Mouse (Mus musculus) lung, embryonic 16.5 days (tissue): ENCODE data around the gene Mthfd1. TPM values are rescaled to one million over a fixed set of nuclear protein-coding genes. Genes with fewer than 3 reads are reported as not detected.

Experiments used
- ATAC-seq: fragments of 200-750 bp; cut with Nextera tagmentation; 2 replicates; pipeline ENCODE4 v1.8.0; 2017; ENCODE audit warnings: low read depth, mild to moderate bottlenecking, moderate library complexity
- H3K27ac ChIP-seq: fragments of 300-500 bp; sonication (generic); 2 replicates; pipeline ENCODE4 v1.5.1; 2014; ENCODE audit warnings: mild to moderate bottlenecking, control low read depth, low read length
- H3K27me3 ChIP-seq: fragments of 300-500 bp; sonication (generic); 2 replicates; pipeline ENCODE4 v1.6.1; 2014; ENCODE audit warnings: low read depth, low read length, mixed read lengths; ENCODE audit not compliant: control insufficient read depth, insufficient read depth
- H3K36me3 ChIP-seq: fragments of 300-500 bp; sonication (generic); 2 replicates; pipeline ENCODE4 v1.6.1; 2014; ENCODE audit warnings: low read length; ENCODE audit not compliant: control insufficient read depth, insufficient read depth
- H3K4me1 ChIP-seq: fragments of 300-500 bp; sonication (generic); replicated peaks from 2 replicates; pipeline ENCODE4 v1.6.1; 2014; ENCODE audit warnings: low read length, mixed read lengths; ENCODE audit not compliant: control insufficient read depth, insufficient read depth
- H3K4me2 ChIP-seq: fragments of 300-500 bp; sonication (generic); 2 replicates; pipeline ENCODE4 v1.6.1; 2014; ENCODE audit warnings: low read depth, low read length, control low read depth
- H3K4me3 ChIP-seq: fragments of 300-500 bp; sonication (generic); 2 replicates; pipeline ENCODE4 v1.5.1; 2014; ENCODE audit warnings: mild to moderate bottlenecking, low read length, control low read depth
- H3K9ac ChIP-seq: fragments of 300-500 bp; sonication (generic); 2 replicates; pipeline ENCODE4 v1.6.1; 2014; ENCODE audit warnings: low read length, control low read depth
- H3K9me3 ChIP-seq: fragments of 300-500 bp; sonication (generic); 2 replicates; pipeline ENCODE4 v1.6.1; 2016; ENCODE audit warnings: low read length; ENCODE audit not compliant: control insufficient read depth
- WGBS: fragments of 180-500 bp; shearing (Covaris S2); extraction: QIAGEN DNeasy Blood & Tissue Kit; methylation state at CpG from one replicate; pipeline ENCODE4 v1.1.7; 2014; 5-methylcytosine and 5-hydroxymethylcytosine counted together
- polyA plus RNA-seq: library from polyadenylated mRNA; unstranded; fragments of >200 nt; fragmentation: Nextera tagmentation; extraction: Ambion mirVana; gene quantifications from 2 replicates; pipeline ENCODE4 v1.2.1, GENCODE M21; 2015

The Mthfd1 gene
- polyA plus RNA-seq, 1 experiment from 2014 or later: 93.2 TPM

DNA sequence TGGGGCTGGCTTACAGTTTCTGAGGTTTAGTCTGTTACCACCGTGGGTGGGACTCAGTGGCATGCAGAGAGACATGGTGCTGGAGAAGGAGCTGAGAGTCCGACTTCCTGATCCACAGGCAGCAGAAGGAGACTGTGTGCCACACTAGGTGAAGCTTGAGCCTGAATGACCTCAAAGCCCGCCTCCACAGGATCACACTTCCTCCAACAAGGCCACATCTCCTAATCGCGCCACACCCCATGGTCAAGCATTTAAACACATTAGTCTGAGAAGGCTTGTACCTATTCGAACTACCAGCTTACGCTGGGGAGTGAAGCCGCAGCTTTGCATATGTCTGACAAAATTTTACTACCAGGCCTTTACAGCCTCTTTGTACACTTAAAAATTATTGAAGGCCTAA lies 50.0 kb downstream of the Mthfd1 start:
- Histone ChIP-seq H3K4me2 (no peak overlapping the region), H3K9ac (no peak overlapping the region), H3K27me3 (no peaks in the 10 kb centered on the region), H3K27ac (0 out of 2 replicates have a peak overlapping the region, but pooled peaks have one; percentile 3), H3K36me3 (peaks cover 7% of the 10 kb centered on the region), H3K9me3 (no peaks in the 10 kb centered on the region), H3K4me1 (peaks cover 20% of the 10 kb centered on the region), H3K4me3 (no peak overlapping the region)
- 86% methylated on average over 8 of the region's 8 CpGs for WGBS
- no peak for ATAC-seq

DNA sequence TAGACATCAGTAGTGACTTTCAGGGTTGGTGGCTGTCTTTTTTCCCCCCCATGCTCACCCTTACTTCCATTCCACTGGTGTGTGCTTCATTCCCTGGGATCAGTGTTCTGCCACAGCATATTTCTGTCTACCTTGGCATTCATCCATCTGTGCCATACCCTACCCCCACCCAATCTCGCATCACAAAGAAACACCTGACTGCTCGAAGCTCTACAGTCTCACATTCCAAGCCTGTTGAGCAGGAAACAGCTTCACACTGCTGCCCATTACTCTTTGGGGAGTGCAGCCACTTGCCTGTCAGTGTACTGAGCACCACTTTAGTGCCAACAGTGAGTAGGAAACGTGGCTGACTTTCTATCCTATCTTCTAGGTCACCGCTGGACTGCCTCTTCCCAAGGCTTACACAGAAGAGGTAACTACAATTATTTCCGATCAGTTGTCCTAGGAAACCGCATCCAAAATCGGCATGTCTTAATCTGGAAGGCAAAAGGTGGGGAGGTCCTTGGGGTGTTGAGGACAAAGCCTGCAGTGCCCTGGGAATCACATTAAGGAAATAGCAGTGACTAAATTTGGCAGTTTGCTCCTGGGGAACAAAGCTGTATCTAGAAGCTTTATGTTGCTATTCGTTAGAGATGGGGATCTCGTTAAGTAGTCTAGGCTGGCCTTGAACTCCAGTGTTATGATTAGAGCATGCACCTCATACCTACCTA lies 51.9 kb downstream of the Mthfd1 start:
- Histone ChIP-seq H3K4me2 (no peak overlapping the region), H3K9ac (peak overlapping the region; percentile 29; the same call in 1 of the 2 replicates), H3K4me3 (no peak overlapping the region), H3K27me3 (no peaks in the 10 kb centered on the region), H3K4me1 (peaks cover 25% of the 10 kb centered on the region), H3K9me3 (no peaks in the 10 kb centered on the region), H3K27ac (peak overlapping the region; percentile 86), H3K36me3 (peaks cover 4% of the 10 kb centered on the region; the same call in 1 of the 2 replicates)
- WGBS: 70% methylated on average over 9 of the region's 9 CpGs
- ATAC-seq: peak; percentile 84

DNA sequence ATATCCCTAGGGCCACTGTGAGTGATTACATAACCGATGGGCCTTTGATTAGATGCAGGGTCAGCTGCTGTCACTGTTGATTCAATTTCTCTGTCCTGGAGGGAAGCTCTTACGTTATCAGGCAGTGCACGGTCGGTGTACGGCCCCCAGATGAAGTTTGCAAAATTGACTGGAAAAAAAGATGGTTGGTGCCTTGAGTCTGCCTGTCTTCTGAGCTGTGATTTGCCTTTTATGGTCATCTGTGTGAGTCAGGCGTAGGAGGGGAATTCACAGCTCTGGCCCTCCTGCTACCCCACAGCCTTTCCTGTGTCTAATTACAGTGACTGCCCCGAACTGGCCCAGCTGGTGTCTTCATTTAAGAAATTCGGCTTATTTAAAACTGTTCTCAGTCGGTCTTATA lies 52.9 kb downstream of the Mthfd1 start:
- peak; percentile 59 for ATAC-seq
- no peak overlapping the region; the same call in 1 of the 2 replicates for H3K4me2 ChIP-seq
- H3K9me3 ChIP-seq: no peaks in the 10 kb centered on the region
- WGBS: 31% methylated on average over 9 of the region's 9 CpGs
- peaks cover 8% of the 10 kb centered on the region for H3K36me3 ChIP-seq
- peak overlapping the region; percentile 86 for H3K27ac ChIP-seq
- H3K9ac ChIP-seq: no peak overlapping the region
- no peaks in the 10 kb centered on the region for H3K27me3 ChIP-seq
- H3K4me1 ChIP-seq: peaks cover 25% of the 10 kb centered on the region
- no peak overlapping the region for H3K4me3 ChIP-seq

DNA sequence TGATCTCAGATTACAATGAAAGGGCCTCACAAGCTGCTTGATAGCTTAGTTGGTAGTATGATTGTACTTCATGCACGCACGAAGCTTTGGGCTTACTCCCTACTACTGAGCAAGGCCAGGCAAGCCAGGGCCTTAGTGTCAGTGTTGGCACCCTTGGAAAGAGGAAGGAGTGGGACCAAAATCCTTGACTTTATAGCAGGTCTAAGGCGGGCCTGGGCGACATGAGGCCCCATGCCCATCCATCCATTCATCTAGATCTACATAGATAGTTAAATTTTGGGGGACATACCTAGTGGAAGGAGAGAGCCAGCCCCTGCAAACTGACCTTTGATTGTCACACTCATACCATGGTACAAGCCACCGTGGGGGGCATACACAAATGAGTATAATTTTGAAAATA lies 53.3 kb downstream of the Mthfd1 start:
- H3K9me3 ChIP-seq: no peaks in the 10 kb centered on the region
- peaks cover 25% of the 10 kb centered on the region for H3K4me1 ChIP-seq
- WGBS: 85% methylated on average over 5 of the region's 5 CpGs
- H3K27me3 ChIP-seq: no peaks in the 10 kb centered on the region
- H3K4me3 ChIP-seq: no peak overlapping the region
- no peak overlapping the region for H3K9ac ChIP-seq
- no peak overlapping the region for H3K4me2 ChIP-seq
- peak overlapping the region; percentile 86 for H3K27ac ChIP-seq
- no peak for ATAC-seq
- H3K36me3 ChIP-seq: peaks cover 8% of the 10 kb centered on the region

DNA sequence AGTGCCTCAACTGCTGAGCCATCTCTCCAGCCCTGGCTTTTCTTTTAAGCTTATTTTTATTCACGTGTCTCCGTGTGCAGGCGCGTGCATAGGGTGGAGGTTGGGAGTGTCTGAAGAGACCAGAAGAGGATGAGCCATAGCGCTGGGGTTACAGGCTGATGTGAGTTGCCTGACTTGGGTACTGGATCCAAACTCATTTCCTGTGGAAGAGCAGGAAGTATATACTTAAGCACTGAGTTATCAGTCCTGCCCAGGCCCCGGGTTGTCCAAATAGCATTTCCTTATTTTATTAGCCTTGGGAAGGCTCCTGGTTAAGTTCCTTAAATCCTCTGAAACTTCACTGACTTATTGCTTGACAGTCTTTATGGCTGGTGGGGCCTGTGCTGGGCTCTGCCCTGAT lies 54.9 kb downstream of the Mthfd1 start:
- Histone ChIP-seq H3K27ac (no peak overlapping the region), H3K36me3 (peaks cover 10% of the 10 kb centered on the region), H3K27me3 (no peaks in the 10 kb centered on the region), H3K4me2 (no peak overlapping the region), H3K9ac (no peak overlapping the region), H3K9me3 (no peaks in the 10 kb centered on the region), H3K4me1 (peaks cover 25% of the 10 kb centered on the region), H3K4me3 (no peak overlapping the region)
- WGBS: 62% methylated on average over 6 of the region's 6 CpGs
- ATAC-seq: peak; percentile 32; the same call in 1 of the 2 replicates

DNA sequence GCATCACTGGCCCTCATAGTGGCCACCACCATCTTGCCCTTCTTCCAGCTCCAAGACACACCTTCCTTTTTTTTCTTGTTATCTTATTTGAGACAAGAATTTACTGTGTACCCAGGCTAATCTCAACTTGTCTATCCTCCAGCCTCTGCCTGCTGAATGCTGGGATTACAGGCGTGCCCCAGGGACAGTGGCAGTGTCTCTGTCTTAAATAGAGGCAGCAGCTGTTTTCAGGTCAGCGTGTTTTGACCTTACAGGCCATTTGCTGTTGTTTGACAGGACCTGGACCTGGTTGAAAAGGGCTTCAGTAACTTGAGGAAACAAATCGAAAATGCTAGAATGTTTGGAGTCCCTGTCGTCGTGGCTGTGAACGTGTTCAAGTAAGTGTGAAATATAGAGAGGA lies 55.5 kb downstream of the Mthfd1 start:
- Histone ChIP-seq H3K27ac (0 out of 2 replicates have a peak overlapping the region, but pooled peaks have one; percentile 15), H3K4me1 (peaks cover 25% of the 10 kb centered on the region), H3K4me2 (no peak overlapping the region), H3K4me3 (no peak overlapping the region), H3K27me3 (no peaks in the 10 kb centered on the region), H3K9ac (no peak overlapping the region), H3K9me3 (no peaks in the 10 kb centered on the region), H3K36me3 (peaks cover 13% of the 10 kb centered on the region)
- ATAC-seq: no peak
- WGBS: 61% methylated on average over 6 of the region's 6 CpGs

DNA sequence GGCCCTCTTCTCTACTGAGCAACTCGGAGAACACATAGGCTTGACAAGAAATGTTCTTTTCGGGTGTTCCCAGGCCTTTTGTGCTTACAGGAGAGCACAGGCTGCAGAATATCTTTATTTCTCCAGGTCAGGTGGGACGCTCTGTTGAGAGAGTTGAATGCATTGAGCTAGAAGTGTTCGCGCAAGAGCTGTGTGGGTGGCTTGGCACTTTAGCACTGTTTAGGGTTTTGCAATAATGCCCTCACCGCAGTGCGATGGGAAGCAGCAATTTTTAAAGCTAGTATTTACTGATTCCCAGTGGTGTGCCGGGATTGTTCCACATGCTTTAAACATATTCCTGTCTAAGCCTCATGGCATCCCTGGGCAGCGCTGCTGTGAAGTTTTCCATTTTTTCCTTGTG lies 56.1 kb downstream of the Mthfd1 start:
- H3K27me3 ChIP-seq: no peaks in the 10 kb centered on the region
- H3K4me1 ChIP-seq: peaks cover 25% of the 10 kb centered on the region
- H3K4me2 ChIP-seq: no peak overlapping the region
- peaks cover 17% of the 10 kb centered on the region for H3K36me3 ChIP-seq
- H3K9ac ChIP-seq: no peak overlapping the region
- H3K4me3 ChIP-seq: no peak overlapping the region
- no peak overlapping the region for H3K27ac ChIP-seq
- ATAC-seq: no peak
- WGBS: 76% methylated on average over 9 of the region's 9 CpGs
- H3K9me3 ChIP-seq: no peaks in the 10 kb centered on the region

DNA sequence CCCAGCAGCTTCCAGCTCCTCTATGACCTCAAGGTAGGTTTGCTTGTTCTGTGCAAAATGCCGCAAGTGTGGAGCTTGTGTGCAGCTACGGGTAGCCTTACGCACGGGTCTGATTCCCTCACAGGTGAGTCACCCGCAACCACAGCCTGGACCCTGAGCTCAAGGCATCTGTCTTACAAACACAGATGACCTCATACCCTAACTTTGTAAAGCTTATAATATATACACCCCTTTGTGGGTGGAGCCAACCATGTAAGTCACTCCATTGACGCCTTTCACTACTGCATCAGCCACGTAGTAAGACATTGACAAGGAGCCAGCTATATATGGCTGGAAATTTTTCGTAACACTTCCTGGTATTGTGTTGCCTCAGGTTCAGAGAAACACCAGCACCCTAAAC lies 56.9 kb downstream of the Mthfd1 start:
- ATAC-seq: peak; percentile 13; the same call in 1 of the 2 replicates
- 70% methylated on average over 8 of the region's 8 CpGs for WGBS
- Histone ChIP-seq H3K4me1 (peaks cover 18% of the 10 kb centered on the region), H3K4me2 (no peak overlapping the region), H3K4me3 (no peak overlapping the region), H3K36me3 (peaks cover 17% of the 10 kb centered on the region), H3K9me3 (no peaks in the 10 kb centered on the region), H3K27ac (0 out of 2 replicates have a peak overlapping the region, but pooled peaks have one; percentile 26), H3K27me3 (no peaks in the 10 kb centered on the region), H3K9ac (no peak overlapping the region)

DNA sequence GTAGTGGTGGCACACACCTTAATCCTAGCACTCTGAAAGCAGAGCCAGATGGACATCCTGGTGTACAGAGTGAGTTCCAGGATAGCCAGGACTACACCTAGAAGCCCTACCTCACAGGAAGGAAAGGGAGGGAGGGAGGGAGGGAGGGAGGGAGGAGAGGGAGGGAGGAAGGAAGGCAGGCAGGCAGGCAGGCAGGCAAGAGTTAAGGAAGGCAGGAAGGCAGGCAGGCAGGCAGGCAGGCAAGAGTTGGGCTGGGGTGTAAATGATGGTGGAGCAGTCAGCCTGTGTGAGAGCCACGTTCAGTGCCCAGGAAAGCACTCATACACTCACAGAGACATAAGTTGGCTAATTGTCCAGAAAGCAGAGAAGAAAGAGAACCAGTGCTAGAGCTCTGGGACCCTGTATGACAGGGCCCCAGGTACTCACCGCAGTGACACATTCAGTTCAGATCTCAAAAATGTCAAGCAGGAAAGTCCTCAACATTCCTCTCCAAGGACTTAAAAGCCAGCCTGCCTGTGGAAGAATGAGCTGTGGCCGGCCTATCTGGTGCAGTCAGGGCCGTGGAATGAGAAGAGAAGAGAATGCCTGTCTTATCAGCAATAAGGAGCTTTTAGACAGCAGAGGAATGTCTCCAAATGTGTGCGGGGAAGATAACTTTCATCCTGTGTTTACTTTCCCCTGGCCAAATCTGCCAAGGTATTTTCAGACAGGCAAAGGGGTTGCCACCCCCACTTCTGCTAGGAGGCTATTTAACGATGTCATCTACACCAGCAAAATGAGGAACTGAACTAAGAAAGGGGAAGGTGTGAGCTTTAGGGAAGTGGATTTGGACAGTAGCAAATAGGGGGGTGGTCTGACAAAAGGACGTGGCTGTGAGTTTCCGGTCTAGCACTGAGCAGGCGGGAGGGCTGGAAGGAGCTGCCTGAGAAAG lies 63.4 kb downstream of the Mthfd1 start:
- Histone ChIP-seq H3K9ac (peak overlapping the region; percentile 10), H3K4me3 (no peak overlapping the region), H3K4me2 (no peak overlapping the region), H3K27me3 (no peaks in the 10 kb centered on the region), H3K4me1 (peaks cover 29% of the 10 kb centered on the region), H3K9me3 (no peaks in the 10 kb centered on the region), H3K27ac (peak overlapping the region; percentile 83), H3K36me3 (peaks cover 11% of the 10 kb centered on the region)
- ATAC-seq: peak; percentile 91
- WGBS: 6% methylated on average over 9 of the region's 9 CpGs
